Mouse (Mus musculus) intestine, postnatal 0 days (tissue): ENCODE results near the gene Pygm. TPM values are rescaled to one million over a fixed set of nuclear protein-coding genes. Genes with fewer than 3 reads are reported as not detected.

Experiments
- ATAC-seq: fragments of 200-750 bp; cut with Nextera tagmentation; 2 replicates; pipeline ENCODE4 v1.8.0; 2017; ENCODE audit warnings: mild to moderate bottlenecking, moderate TSS enrichment, moderate library complexity
- H3K27ac ChIP-seq: fragments of 300-500 bp; sonication (generic); 2 replicates; pipeline ENCODE4 v1.5.1; 2014; ENCODE audit warnings: mild to moderate bottlenecking, low read depth, low read length, moderate library complexity
- H3K27me3 ChIP-seq: fragments of 300-500 bp; sonication (generic); replicated peaks from 2 replicates; pipeline ENCODE4 v1.6.1; 2014; ENCODE audit warnings: low read length, mixed read lengths; ENCODE audit not compliant: control insufficient read depth, insufficient read depth
- H3K36me3 ChIP-seq: fragments of 300-500 bp; sonication (generic); 2 replicates; pipeline ENCODE4 v1.6.1; 2014; ENCODE audit warnings: mild to moderate bottlenecking, moderate library complexity; ENCODE audit not compliant: control insufficient read depth, insufficient read depth
- H3K4me1 ChIP-seq: fragments of 300-500 bp; sonication (generic); replicated peaks from 2 replicates; pipeline ENCODE4 v1.6.1; 2014; ENCODE audit warnings: antibody characterized with exemption, low read length, mixed read lengths; ENCODE audit not compliant: control insufficient read depth, insufficient read depth
- H3K4me2 ChIP-seq: fragments of 300-500 bp; sonication (generic); replicated peaks from 2 replicates; pipeline ENCODE4 v1.6.1; 2014; ENCODE audit warnings: low read depth, mild to moderate bottlenecking, moderate library complexity
- H3K4me3 ChIP-seq: fragments of 300-500 bp; sonication (generic); 2 replicates; pipeline ENCODE4 v1.5.1; 2014; ENCODE audit warnings: low read depth, low read length
- H3K9ac ChIP-seq: fragments of 300-500 bp; sonication (generic); 2 replicates; pipeline ENCODE4 v1.6.1; 2014; ENCODE audit warnings: mild to moderate bottlenecking, low read depth, low read length
- H3K9me3 ChIP-seq: fragments of 300-500 bp; sonication (generic); 2 replicates; pipeline ENCODE4 v1.6.1; 2016; ENCODE audit warnings: mixed run types; ENCODE audit not compliant: control insufficient read depth
- CTCF ChIP-seq: sonication (generic); IDR thresholded peaks from 2 replicates; pipeline ENCODE4 v1.5.1; 2016; ENCODE audit warnings: low read depth, mild to moderate bottlenecking, control low read depth, antibody characterized with exemption, moderate library complexity
- WGBS: fragments of 180-500 bp; shearing (Covaris S2); extraction: QIAGEN DNeasy Blood & Tissue Kit; methylation state at CpG from one replicate; pipeline ENCODE4 v1.1.7; 2014; 5-methylcytosine and 5-hydroxymethylcytosine counted together
- polyA plus RNA-seq: library from polyadenylated mRNA; unstranded; fragments of >200 nt; fragmentation: Nextera tagmentation; extraction: Ambion mirVana; gene quantifications from 2 replicates; pipeline ENCODE4 v1.2.1, GENCODE M21; 2015

Pygm gene
- polyA plus RNA-seq, 1 experiment from 2014 or later = 4.1 TPM

DNA sequence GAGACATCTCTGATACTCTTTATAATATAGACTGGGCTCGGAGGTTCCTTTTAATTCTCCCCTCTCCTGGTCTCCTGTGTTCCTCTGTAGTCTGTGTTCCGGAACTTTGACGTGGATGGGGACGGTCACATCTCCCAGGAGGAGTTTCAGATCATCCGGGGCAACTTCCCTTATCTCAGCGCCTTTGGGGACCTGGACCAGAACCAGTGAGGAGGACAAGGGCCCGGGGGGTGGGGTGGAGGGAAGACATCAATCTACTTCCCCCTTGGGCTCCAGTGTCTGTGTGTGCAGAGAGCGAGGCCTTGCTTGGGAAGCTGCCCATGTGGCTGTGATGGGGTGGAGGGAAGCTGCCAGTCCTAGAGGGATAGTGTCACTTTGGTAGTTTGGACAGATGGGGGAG lies 24.6 kb downstream of the Pygm start:
- H3K27ac ChIP-seq = no peak overlapping the region
- H3K4me2 ChIP-seq = no peak overlapping the region
- TF ChIP-seq CTCF = no peak
- H3K36me3 ChIP-seq = no peaks in the 10 kb centered on the region; the same call in 1 of the 2 replicates
- WGBS = 75% methylated on average over 8 of the region's 8 CpGs
- H3K9me3 ChIP-seq = no peaks in the 10 kb centered on the region
- no peak for ATAC-seq
- no peak overlapping the region for H3K4me3 ChIP-seq
- H3K4me1 ChIP-seq = no peaks in the 10 kb centered on the region
- no peak overlapping the region for H3K9ac ChIP-seq
- no peaks in the 10 kb centered on the region for H3K27me3 ChIP-seq

DNA sequence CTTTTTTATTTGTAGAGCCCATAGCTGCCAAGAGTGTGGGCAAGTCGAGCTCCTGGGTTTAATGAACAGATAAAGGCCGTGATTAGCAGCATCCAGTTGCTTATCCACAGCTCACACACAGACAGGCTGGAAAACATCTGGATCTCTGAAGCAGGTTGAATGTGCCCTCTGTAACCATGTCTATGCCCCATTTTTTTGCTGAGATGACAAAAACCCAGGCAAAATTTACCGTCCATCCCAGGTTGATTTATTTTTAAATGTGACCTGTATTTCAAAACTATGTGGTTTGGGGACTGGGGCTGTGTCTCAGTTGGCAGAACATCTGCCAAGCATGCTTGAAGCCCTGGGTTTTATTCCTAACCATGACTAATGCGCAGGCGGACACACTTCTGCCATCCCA lies 25.0 kb downstream of the Pygm start:
- Histone ChIP-seq H3K9me3 (no peaks in the 10 kb centered on the region), H3K27me3 (no peaks in the 10 kb centered on the region), H3K36me3 (no peaks in the 10 kb centered on the region; the same call in 1 of the 2 replicates), H3K4me3 (no peak overlapping the region), H3K9ac (no peak overlapping the region), H3K27ac (no peak overlapping the region), H3K4me1 (no peaks in the 10 kb centered on the region), H3K4me2 (no peak overlapping the region)
- 74% methylated on average over 5 of the region's 5 CpGs for WGBS
- TF ChIP-seq CTCF = no peak
- ATAC-seq = no peak

DNA sequence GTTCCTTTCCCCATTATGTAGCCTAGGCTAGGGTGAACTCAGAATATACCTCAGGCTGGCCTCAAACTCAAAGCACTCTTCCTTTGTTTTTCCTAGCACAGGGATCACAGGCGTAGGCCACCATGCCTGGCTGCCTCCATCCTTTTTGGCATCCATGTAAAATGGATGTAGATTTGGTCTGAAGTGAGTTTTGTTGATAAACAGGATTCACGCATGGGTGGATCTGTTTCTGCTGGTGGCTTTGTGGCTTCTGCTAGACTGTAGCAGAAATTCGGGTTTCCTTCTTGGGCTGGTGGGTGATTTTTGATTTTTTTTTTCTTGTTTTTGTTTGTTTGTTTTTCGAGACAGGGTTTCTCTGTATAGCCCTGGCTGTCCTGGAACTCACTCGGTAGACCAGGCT lies 25.7 kb downstream of the Pygm start:
- TF ChIP-seq CTCF = no peak

DNA sequence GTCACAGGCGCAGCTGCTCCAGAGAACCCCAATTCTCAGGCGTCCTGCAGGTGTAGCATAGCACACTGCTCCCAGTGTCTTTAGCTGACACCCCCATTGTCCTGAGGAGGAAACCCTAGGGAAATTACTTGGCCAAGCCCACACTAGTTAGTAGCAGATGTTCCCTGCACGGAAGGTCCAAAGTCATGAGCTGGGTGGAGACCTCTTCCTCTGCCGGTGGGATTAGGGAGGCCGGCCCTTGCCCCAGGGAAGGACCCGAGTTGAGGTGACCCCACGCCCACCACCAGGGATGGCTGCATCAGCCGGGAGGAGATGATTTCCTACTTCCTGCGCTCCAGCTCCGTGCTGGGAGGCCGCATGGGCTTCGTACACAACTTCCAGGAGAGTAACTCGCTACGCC lies 28.6 kb downstream of the Pygm start:
- Histone ChIP-seq H3K9ac (no peak overlapping the region), H3K4me2 (no peak overlapping the region), H3K4me1 (no peaks in the 10 kb centered on the region), H3K27me3 (peaks cover 4% of the 10 kb centered on the region; the same call in 1 of the 2 replicates), H3K36me3 (no peaks in the 10 kb centered on the region; the same call in 1 of the 2 replicates), H3K9me3 (no peaks in the 10 kb centered on the region), H3K27ac (no peak overlapping the region), H3K4me3 (no peak overlapping the region)
- TF ChIP-seq CTCF = no peak
- 52% methylated on average over 14 of the region's 14 CpGs for WGBS
- ATAC-seq = no peak

More for the DNA sequence above, 25.7 kb downstream of the Pygm start:
- ATAC-seq = no peak
- Histone ChIP-seq H3K36me3 (no peaks in the 10 kb centered on the region; the same call in 1 of the 2 replicates), H3K9me3 (no peaks in the 10 kb centered on the region), H3K4me2 (no peak overlapping the region), H3K9ac (no peak overlapping the region), H3K4me1 (no peaks in the 10 kb centered on the region), H3K27me3 (no peaks in the 10 kb centered on the region), H3K4me3 (no peak overlapping the region), H3K27ac (no peak overlapping the region)
- 78% methylated on average over 5 of the region's 5 CpGs for WGBS

DNA sequence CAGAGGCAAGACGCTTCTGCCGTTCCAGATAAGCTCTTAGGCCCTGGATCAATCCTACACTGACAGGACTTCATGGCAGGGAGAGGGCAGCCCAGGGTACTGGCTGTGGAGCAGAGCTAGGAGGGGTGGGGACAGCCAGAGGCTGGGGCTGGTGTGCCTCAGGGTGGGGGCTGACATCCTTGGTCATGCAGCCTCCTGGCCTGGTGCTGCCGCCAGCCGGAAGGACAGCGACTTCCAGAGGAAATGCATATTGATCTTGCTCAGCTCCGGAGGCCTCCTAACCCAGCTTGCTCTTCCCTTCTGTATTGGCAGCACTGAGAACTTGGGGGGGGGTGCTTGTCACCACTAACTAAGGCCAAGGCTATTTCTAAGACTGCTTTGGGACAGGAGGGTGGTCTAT lies 31.3 kb downstream of the Pygm start:
- H3K36me3 ChIP-seq = no peaks in the 10 kb centered on the region; the same call in 1 of the 2 replicates
- H3K9me3 ChIP-seq = no peaks in the 10 kb centered on the region
- ATAC-seq = no peak
- no peak overlapping the region for H3K27ac ChIP-seq
- H3K27me3 ChIP-seq = peaks cover 29% of the 10 kb centered on the region
- no peak for TF ChIP-seq CTCF
- no peaks in the 10 kb centered on the region for H3K4me1 ChIP-seq
- H3K9ac ChIP-seq = no peak overlapping the region
- 55% methylated on average over 6 of the region's 6 CpGs for WGBS
- H3K4me2 ChIP-seq = no peak overlapping the region
- H3K4me3 ChIP-seq = no peak overlapping the region

DNA sequence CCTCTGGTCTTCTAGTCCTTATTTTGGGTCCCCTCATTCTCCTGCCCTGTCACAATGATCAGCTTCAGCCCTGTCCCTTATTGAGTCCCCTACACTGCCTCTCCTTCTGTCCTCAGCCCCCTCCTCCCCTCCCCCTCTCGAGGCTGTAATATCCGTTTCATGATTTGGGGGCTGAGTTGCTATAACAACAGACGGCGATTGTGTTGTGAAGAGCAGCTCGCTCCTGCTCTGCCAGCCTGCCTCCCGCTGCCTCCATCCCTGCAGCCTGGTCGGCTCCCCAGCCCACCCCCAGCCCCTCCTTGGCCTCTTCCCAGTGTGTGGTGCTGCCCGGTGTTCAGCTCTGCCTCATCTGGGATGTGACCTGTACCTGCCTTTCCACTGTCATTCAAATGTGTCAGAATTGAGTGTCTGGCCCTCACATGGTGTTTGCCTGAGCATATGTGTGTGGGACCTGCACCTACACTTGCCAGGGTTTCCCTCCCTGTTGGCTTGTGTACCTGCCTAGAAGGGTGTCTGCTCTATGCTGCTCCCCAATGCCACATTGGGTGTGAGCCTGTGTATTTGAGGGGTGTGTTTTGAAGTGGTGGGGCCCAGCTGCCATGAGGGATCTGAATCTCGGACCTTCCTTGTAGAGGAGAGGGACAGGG lies 32.0 kb downstream of the Pygm start:
- H3K4me3 ChIP-seq = no peak overlapping the region
- ATAC-seq = no peak
- no peak overlapping the region for H3K4me2 ChIP-seq
- peaks cover 37% of the 10 kb centered on the region for H3K27me3 ChIP-seq
- H3K4me1 ChIP-seq = no peaks in the 10 kb centered on the region
- no peak overlapping the region for H3K9ac ChIP-seq
- no peak for TF ChIP-seq CTCF
- 28% methylated on average over 9 of the region's 9 CpGs for WGBS
- no peak overlapping the region for H3K27ac ChIP-seq
- H3K9me3 ChIP-seq = no peaks in the 10 kb centered on the region
- no peaks in the 10 kb centered on the region for H3K36me3 ChIP-seq
